Mouse (Mus musculus) CH12.LX (cell line): ENCODE measurements around the gene Me1. TPM values are rescaled to one million over a fixed set of nuclear protein-coding genes. Genes with fewer than 3 reads are reported as not detected.

ENCODE experiments used
- DNase-seq: peaks from one replicate; pipeline ENCODE4 v3.0.0-alpha.2; 2013; ENCODE audit errors: extremely low read depth
- H3K27ac ChIP-seq: 2 replicates; pipeline ENCODE4 v1.5.1; 2012; ENCODE audit warnings: low read depth, mild to moderate bottlenecking, control low read depth, moderate library complexity; ENCODE audit not compliant: insufficient read depth
- H3K27me3 ChIP-seq: replicated peaks from 2 replicates; pipeline ENCODE3; 2012; ENCODE audit warnings: inconsistent platforms
- H3K36me3 ChIP-seq, 2 experiments: replicated peaks in 1 of 2; 2 replicates each; pipeline versions ENCODE3 to v1.6.1; 2012; ENCODE audit warnings: inconsistent platforms in 1 of 2, low read length in 1 of 2, mild to moderate bottlenecking in 1 of 2, mixed read lengths in 1 of 2, moderate library complexity in 1 of 2; ENCODE audit not compliant: control insufficient read depth in 1 of 2, insufficient read depth in 1 of 2
- H3K4me1 ChIP-seq, 2 experiments: 2 replicates each; pipeline ENCODE4 v1.6.1; 2012; ENCODE audit warnings: inconsistent platforms in 1 of 2, moderate library complexity in 1 of 2; ENCODE audit not compliant: insufficient read depth in 2 of 2, control insufficient read depth in 1 of 2
- H3K4me2 ChIP-seq: 2 replicates; pipeline ENCODE4 v1.6.1; 2012; ENCODE audit warnings: low read depth, mild to moderate bottlenecking, control low read depth; ENCODE audit not compliant: poor library complexity, insufficient read depth, severe bottlenecking
- H3K4me3 ChIP-seq, 3 experiments: fragments of 150-350 bp in 1 of 3; sonication (generic) in 1 of 3; replicated peaks in 1 of 3; 2 replicates each; pipeline versions ENCODE3 to v1.5.1; 2011 to 2012; ENCODE audit warnings: low read depth in 2 of 3, low read length in 2 of 3, mild to moderate bottlenecking in 2 of 3, moderate library complexity in 2 of 3, control low read depth in 1 of 3, improper control_type of control experiment in 1 of 3, inconsistent platforms in 1 of 3, mixed read lengths in 1 of 3; ENCODE audit not compliant: poor library complexity in 1 of 3
- H3K79me2 ChIP-seq: replicated peaks from 2 replicates; pipeline ENCODE4 v1.6.1; 2012; ENCODE audit warnings: mild to moderate bottlenecking, moderate library complexity; ENCODE audit not compliant: control insufficient read depth, poor library complexity, insufficient read depth, severe bottlenecking; ENCODE audit errors: extremely low read depth
- H3K9ac ChIP-seq: 2 replicates; pipeline ENCODE4 v1.6.1; 2012; ENCODE audit warnings: low read depth, mild to moderate bottlenecking, control low read depth, moderate library complexity; ENCODE audit not compliant: insufficient read depth
- H3K9me3 ChIP-seq: replicated peaks from 2 replicates; pipeline ENCODE3; 2012; ENCODE audit warnings: low read length, inconsistent platforms, mixed read lengths
- CTCF ChIP-seq, 2 experiments: IDR thresholded peaks in 1 of 2; conservative IDR thresholded peaks in 1 of 2; 2 replicates each; pipeline ENCODE4 v1.5.1; 2011 to 2012; ENCODE audit warnings: low read depth in 2 of 2, low read length in 2 of 2, improper control_type of control experiment in 1 of 2, inconsistent platforms in 1 of 2, mild to moderate bottlenecking in 1 of 2, moderate library complexity in 1 of 2
- E2F4 ChIP-seq: IDR thresholded peaks from 2 replicates; pipeline ENCODE4 v1.6.1; 2011; ENCODE audit warnings: low read depth, low read length, improper control_type of control experiment; ENCODE audit not compliant: insufficient replicate concordance
- GABPA ChIP-seq: IDR thresholded peaks from 2 replicates; pipeline ENCODE4 v1.6.1; 2012; ENCODE audit warnings: low read depth, low read length, improper control_type of control experiment, inconsistent platforms; ENCODE audit not compliant: insufficient replicate concordance
- MAFK ChIP-seq: IDR thresholded peaks from 2 replicates; pipeline ENCODE4 v1.6.1; 2011; ENCODE audit warnings: low read length, improper control_type of control experiment; ENCODE audit not compliant: insufficient replicate concordance
- MAZ ChIP-seq: IDR thresholded peaks from 2 replicates; pipeline ENCODE4 v1.6.1; 2012; ENCODE audit warnings: low read depth, mild to moderate bottlenecking, inconsistent platforms, low read length, improper control_type of control experiment, moderate library complexity
- MEF2A ChIP-seq: IDR thresholded peaks from 2 replicates; pipeline ENCODE4 v1.6.1; 2014; ENCODE audit warnings: low read depth, mild to moderate bottlenecking, inconsistent platforms, low read length, improper control_type of control experiment, borderline replicate concordance
- MXI1 ChIP-seq: IDR thresholded peaks from 2 replicates; pipeline ENCODE4 v1.6.1; 2011; ENCODE audit warnings: mild to moderate bottlenecking, low read depth, low read length, improper control_type of control experiment
- MYC ChIP-seq: IDR thresholded peaks from 2 replicates; pipeline ENCODE4 v1.6.1; 2011; ENCODE audit warnings: low read depth, mild to moderate bottlenecking, improper control_type of control experiment, low read length
- NELFE ChIP-seq: IDR thresholded peaks from 2 replicates; pipeline ENCODE4 v1.6.1; 2011; ENCODE audit warnings: low read depth, low read length, improper control_type of control experiment
- PAX5 ChIP-seq: IDR thresholded peaks from 2 replicates; pipeline ENCODE4 v1.6.1; 2012; ENCODE audit warnings: low read length, inconsistent platforms, mixed read lengths
- RAD21 ChIP-seq: IDR thresholded peaks from 2 replicates; pipeline ENCODE4 v1.6.1; 2011; ENCODE audit warnings: low read depth, mild to moderate bottlenecking, low read length, improper control_type of control experiment, moderate library complexity
- RCOR1 ChIP-seq: conservative IDR thresholded peaks from 2 replicates; pipeline ENCODE4 v1.6.1; 2012; ENCODE audit warnings: low read depth, mild to moderate bottlenecking, inconsistent platforms, low read length, improper control_type of control experiment
- SIN3A ChIP-seq: IDR thresholded peaks from 2 replicates; pipeline ENCODE4 v1.6.1; 2012; ENCODE audit warnings: low read length, improper control_type of control experiment, inconsistent platforms
- SMC3 ChIP-seq: IDR thresholded peaks from 2 replicates; pipeline ENCODE4 v1.6.1; 2011; ENCODE audit warnings: low read depth, low read length, improper control_type of control experiment
- TBP ChIP-seq: conservative IDR thresholded peaks from 2 replicates; pipeline ENCODE4 v1.6.1; 2011; ENCODE audit warnings: low read depth, low read length, improper control_type of control experiment
- UBTF ChIP-seq: IDR thresholded peaks from 2 replicates; pipeline ENCODE4 v1.6.1; 2012; ENCODE audit warnings: low read depth, mild to moderate bottlenecking, inconsistent platforms, low read length, improper control_type of control experiment, moderate library complexity
- USF1 ChIP-seq: IDR thresholded peaks from 2 replicates; pipeline ENCODE4 v1.6.1; 2014; ENCODE audit warnings: low read depth, mild to moderate bottlenecking, inconsistent platforms, low read length, improper control_type of control experiment
- USF2 ChIP-seq: conservative IDR thresholded peaks from 2 replicates; pipeline ENCODE4 v1.6.1; 2011; ENCODE audit warnings: low read depth, low read length, improper control_type of control experiment
- ZMIZ1 ChIP-seq: IDR thresholded peaks from 2 replicates; pipeline ENCODE4 v1.6.1; 2012; ENCODE audit warnings: low read depth, mild to moderate bottlenecking, inconsistent platforms, low read length, improper control_type of control experiment
- ZNF384 ChIP-seq: IDR thresholded peaks from 2 replicates; pipeline ENCODE4 v1.6.1; 2012; ENCODE audit warnings: low read depth, low read length, improper control_type of control experiment, inconsistent platforms
- dilution Hi-C: fragments of 300-500 bp; cut with MboI; formaldehyde crosslinking; loops from 2 replicates; pipeline ENCODE4 v1.14.3; 2020; ENCODE audit warnings: low sequenced_read_pairs; ENCODE audit not compliant: extremely low pct_unique_long_range_greater_than_20kb, extremely low pct_ligation_motif_present
- in situ Hi-C: fragments of 300-500 bp; cut with MboI; formaldehyde crosslinking; loops from 3 replicates; pipeline ENCODE4 v1.14.3; 2019; ENCODE audit warnings: low sequenced_read_pairs, low pct_ligation_motif_present, low pct_unique_long_range_greater_than_20kb, mixed read lengths
- polyA plus RNA-seq: library from polyadenylated mRNA; unstranded; fragments of >175 nt; gene quantifications from 2 replicates; pipeline ENCODE4 v1.2.1, GENCODE M21; 2012; ENCODE audit warnings: low read depth; ENCODE audit not compliant: insufficient read length
- total RNA-seq, 2 experiments: library from RNA; depleted of rRNA; stranded (reverse); fragments of 300-350 nt in 1 of 2; fragments of >200 nt in 1 of 2; gene quantifications; 2 replicates each; pipeline ENCODE4 v1.2.3; 2012 to 2014

Me1 gene
- total and polyA plus RNA-seq, 3 experiments: 9.4 to 39.9 (median 16.7) TPM

DNA sequence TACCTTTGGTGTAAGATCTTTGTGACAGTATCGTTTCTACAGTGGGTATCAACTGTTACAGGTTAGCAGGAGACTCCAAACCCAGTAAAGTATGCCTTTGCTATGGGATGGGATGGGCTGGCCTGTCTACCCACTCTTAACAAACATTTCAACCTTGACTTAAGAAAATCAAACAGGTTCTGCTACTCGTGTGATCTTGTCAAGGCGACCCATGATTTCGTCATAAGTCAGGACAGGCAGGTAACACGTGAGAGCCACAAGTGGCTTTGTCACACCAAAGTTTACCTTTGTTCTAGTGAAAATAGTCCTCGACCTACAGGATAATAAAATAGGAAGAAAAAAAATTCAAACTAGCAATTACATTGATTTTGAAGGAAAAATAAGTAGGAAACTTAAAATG is 1.8 kb downstream of the Me1 start:
- peaks cover 2 to 16% of the 10 kb centered on the region in 2 experiments; a peak in 3 of 4 replicates for H3K4me1 ChIP-seq
- H3K9ac ChIP-seq: no peak overlapping the region
- dilution Hi-C loops (no loop called here), in situ Hi-C loops (no loop called here)
- DNase-seq: no peak
- no peaks in the 10 kb centered on the region for H3K79me2 ChIP-seq
- H3K27me3 ChIP-seq: no peaks in the 10 kb centered on the region
- no peaks in the 10 kb centered on the region for H3K36me3 ChIP-seq
- no peaks in the 10 kb centered on the region for H3K9me3 ChIP-seq
- H3K4me3 ChIP-seq: no peak overlapping the region
- no peak overlapping the region for H3K4me2 ChIP-seq
- no peak overlapping the region for H3K27ac ChIP-seq
- TF ChIP-seq SIN3A (no peak), ZNF384 (no peak), MAZ (no peak), PAX5 (no peak), MAFK (no peak), NELFE (no peak), CTCF (conservative IDR thresholded peaks at IDR 0.05 in 1 of 2, IDR thresholded peaks at IDR 0.05 in 1 of 2; ENCODE audit: low read depth in 2 of 2, low read length in 2 of 2) (no peak), E2F4 (no peak), TBP (no peak), USF1 (no peak), USF2 (no peak), MYC (no peak), UBTF (no peak), RAD21 (no peak), MXI1 (no peak), SMC3 (no peak), MEF2A (no peak), RCOR1 (no peak), GABPA (no peak), ZMIZ1 (no peak)

GRCm38 (mm10) chr9:86692676-86693075 is 3.1 kb downstream of the Me1 start:
- Histone ChIP-seq H3K9me3 (no peaks in the 10 kb centered on the region), H3K4me1 (peaks cover 2 to 24% of the 10 kb centered on the region in 2 experiments), H3K79me2 (no peaks in the 10 kb centered on the region), H3K27ac (no peak overlapping the region), H3K4me2 (no peak overlapping the region), H3K4me3 (no peak overlapping the region), H3K9ac (no peak overlapping the region), H3K36me3 (peaks cover 0 to 5% of the 10 kb centered on the region in 2 experiments), H3K27me3 (no peaks in the 10 kb centered on the region)
- dilution Hi-C loops: no loop called here
- no peak for DNase-seq
- in situ Hi-C loops: no loop called here
- peak in 1 of 2 experiments; percentile 48; a peak in 2 of 4 replicates for TF ChIP-seq CTCF (conservative IDR thresholded peaks at IDR 0.05 in 1 of 2, IDR thresholded peaks at IDR 0.05 in 1 of 2; ENCODE audit: low read depth in 2 of 2, low read length in 2 of 2)
- TF ChIP-seq PAX5: no peak
- TF ChIP-seq SMC3: peak; percentile 37
- TF ChIP-seq RAD21: peak; percentile 23
